Mouse (Mus musculus): ENCODE results near the gene Serpine1. TPM values are rescaled to one million over a fixed set of nuclear protein-coding genes. Genes with fewer than 3 reads are reported as not detected.

Gene Serpine1
- polyA plus RNA-seq, 1 experiment from 2014 or later = 0.35 TPM

- H3K4me3 ChIP-seq = no peak overlapping the region
- no peaks in the 10 kb centered on the region for H3K9me3 ChIP-seq
- no peak overlapping the region for H3K9ac ChIP-seq
- 47% methylated on average over 6 of the region's 6 CpGs for WGBS
- no peak for ATAC-seq (ENCODE audit: insufficient number of reproducible peaks, insufficient read depth, low FRiP score, low TSS enrichment, low read depth)
- peaks cover 10% of the 10 kb centered on the region for H3K4me1 ChIP-seq
- H3K4me2 ChIP-seq = no peak overlapping the region
- H3K27ac ChIP-seq = no peak overlapping the region
- no peaks in the 10 kb centered on the region for H3K27me3 ChIP-seq
- H3K36me3 ChIP-seq = peaks cover 8% of the 10 kb centered on the region
These were observed 36.0 kb upstream of the Serpine1 start for GRCm38 (mm10) chr5:137108111-137108510.

- peaks cover 4% of the 10 kb centered on the region for H3K36me3 ChIP-seq
- peaks cover 14% of the 10 kb centered on the region for H3K4me1 ChIP-seq
- no peaks in the 10 kb centered on the region for H3K9me3 ChIP-seq
- H3K4me2 ChIP-seq = no peak overlapping the region
- ATAC-seq (ENCODE audit: insufficient number of reproducible peaks, insufficient read depth, low FRiP score, low TSS enrichment, low read depth) = no peak
- H3K27me3 ChIP-seq = no peaks in the 10 kb centered on the region
- 79% methylated on average over 8 of the region's 8 CpGs for WGBS
- no peak overlapping the region for H3K9ac ChIP-seq
- no peak overlapping the region for H3K4me3 ChIP-seq
- no peak overlapping the region for H3K27ac ChIP-seq
These were observed 35.6 kb upstream of the Serpine1 start for GRCm38 (mm10) chr5:137107670-137108069.

- H3K4me3 ChIP-seq = no peak overlapping the region
- no peak overlapping the region for H3K27ac ChIP-seq
- H3K27me3 ChIP-seq = no peaks in the 10 kb centered on the region
- 9% methylated on average over 6 of the region's 6 CpGs for WGBS
- no peaks in the 10 kb centered on the region; the same call in 1 of the 2 replicates for H3K36me3 ChIP-seq
- peaks cover 21% of the 10 kb centered on the region for H3K4me1 ChIP-seq
- H3K9ac ChIP-seq = no peak overlapping the region
- no peak overlapping the region for H3K4me2 ChIP-seq
- no peak for ATAC-seq (ENCODE audit: insufficient number of reproducible peaks, insufficient read depth, low FRiP score, low TSS enrichment, low read depth)
- H3K9me3 ChIP-seq = no peaks in the 10 kb centered on the region
These were observed 35.0 kb upstream of the Serpine1 start for GRCm38 (mm10) chr5:137107024-137107423.

- no peak for ATAC-seq (ENCODE audit: insufficient number of reproducible peaks, insufficient read depth, low FRiP score, low TSS enrichment, low read depth)
- Histone ChIP-seq H3K27ac (no peak overlapping the region), H3K9me3 (no peaks in the 10 kb centered on the region), H3K4me2 (no peak overlapping the region), H3K4me3 (no peak overlapping the region), H3K4me1 (peaks cover 21% of the 10 kb centered on the region), H3K36me3 (no peaks in the 10 kb centered on the region; the same call in 1 of the 2 replicates), H3K27me3 (no peaks in the 10 kb centered on the region), H3K9ac (no peak overlapping the region)
- 83% methylated on average over 4 of the region's 4 CpGs for WGBS
These were observed 34.4 kb upstream of the Serpine1 start for GRCm38 (mm10) chr5:137106434-137106833.

- 86% methylated on average over 2 of the region's 2 CpGs for WGBS
- ATAC-seq (ENCODE audit: insufficient number of reproducible peaks, insufficient read depth, low FRiP score, low TSS enrichment, low read depth) = no peak
- Histone ChIP-seq H3K27ac (no peak overlapping the region), H3K36me3 (no peaks in the 10 kb centered on the region), H3K9ac (no peak overlapping the region), H3K27me3 (0 out of 2 replicates have a peak, but pooled peaks cover 3% of the 10 kb centered on the region), H3K4me2 (no peak overlapping the region), H3K9me3 (no peaks in the 10 kb centered on the region), H3K4me3 (no peak overlapping the region), H3K4me1 (peaks cover 21% of the 10 kb centered on the region)
These were observed 31.9 kb upstream of the Serpine1 start for GRCm38 (mm10) chr5:137103969-137104368.

GRCm38 (mm10) chr5:137102575-137103522, 30.8 kb upstream of the Serpine1 start:
- no peaks in the 10 kb centered on the region for H3K9me3 ChIP-seq
- 57% methylated on average over 28 of the region's 28 CpGs for WGBS
- 0 out of 2 replicates have a peak, but pooled peaks cover 3% of the 10 kb centered on the region for H3K27me3 ChIP-seq
- H3K4me2 ChIP-seq = 0 out of 2 replicates have a peak overlapping the region, but pooled peaks have one; percentile 2
- H3K4me1 ChIP-seq = peaks cover 17% of the 10 kb centered on the region
- H3K4me3 ChIP-seq = no peak overlapping the region
- no peak for ATAC-seq (ENCODE audit: insufficient number of reproducible peaks, insufficient read depth, low FRiP score, low TSS enrichment, low read depth)
- no peaks in the 10 kb centered on the region for H3K36me3 ChIP-seq
- peak overlapping the region; percentile 28; the same call in 1 of the 2 replicates for H3K27ac ChIP-seq
- 0 out of 2 replicates have a peak overlapping the region, but pooled peaks have one; percentile 11 for H3K9ac ChIP-seq

GRCm38 (mm10) chr5:137102078-137102477, 30.0 kb upstream of the Serpine1 start:
- no peak overlapping the region for H3K9ac ChIP-seq
- no peak overlapping the region for H3K4me3 ChIP-seq
- no peak overlapping the region for H3K4me2 ChIP-seq
- H3K36me3 ChIP-seq = no peaks in the 10 kb centered on the region
- ATAC-seq (ENCODE audit: insufficient number of reproducible peaks, insufficient read depth, low FRiP score, low TSS enrichment, low read depth) = no peak
- 0 out of 2 replicates have a peak, but pooled peaks cover 3% of the 10 kb centered on the region for H3K27me3 ChIP-seq
- whole genome bisulfite sequencing = 74% methylated on average over 10 of the region's 10 CpGs
- no peaks in the 10 kb centered on the region for H3K9me3 ChIP-seq
- H3K4me1 ChIP-seq = peaks cover 14% of the 10 kb centered on the region
- no peak overlapping the region for H3K27ac ChIP-seq

GRCm38 (mm10) chr5:137100660-137101059, 28.6 kb upstream of the Serpine1 start:
- H3K4me2 ChIP-seq = no peak overlapping the region
- no peaks in the 10 kb centered on the region for H3K36me3 ChIP-seq
- no peak for ATAC-seq (ENCODE audit: insufficient number of reproducible peaks, insufficient read depth, low FRiP score, low TSS enrichment, low read depth)
- H3K9ac ChIP-seq = no peak overlapping the region
- 0 out of 2 replicates have a peak, but pooled peaks cover 3% of the 10 kb centered on the region for H3K27me3 ChIP-seq
- H3K4me1 ChIP-seq = peaks cover 14% of the 10 kb centered on the region
- H3K4me3 ChIP-seq = no peak overlapping the region
- 40% methylated on average over 4 of the region's 4 CpGs for WGBS
- no peaks in the 10 kb centered on the region; the same call in 1 of the 2 replicates for H3K9me3 ChIP-seq
- H3K27ac ChIP-seq = no peak overlapping the region

- Histone ChIP-seq H3K4me1 (peaks cover 14% of the 10 kb centered on the region), H3K4me2 (no peak overlapping the region)
These were observed 26.4 kb upstream of the Serpine1 start for GRCm38 (mm10) chr5:137098418-137098817.

GRCm38 (mm10) chr5:137096037-137096436, 24.0 kb upstream of the Serpine1 start:
- Histone ChIP-seq H3K9ac (no peak overlapping the region), H3K27me3 (no peaks in the 10 kb centered on the region), H3K27ac (no peak overlapping the region), H3K9me3 (no peaks in the 10 kb centered on the region; the same call in 1 of the 2 replicates), H3K4me1 (no peaks in the 10 kb centered on the region), H3K4me2 (no peak overlapping the region), H3K4me3 (no peak overlapping the region), H3K36me3 (no peaks in the 10 kb centered on the region)
- no peak for ATAC-seq (ENCODE audit: insufficient number of reproducible peaks, insufficient read depth, low FRiP score, low TSS enrichment, low read depth)
- 54% methylated on average over 1 of the region's 1 CpGs for WGBS

More at GRCm38 (mm10) chr5:137098418-137098817, 26.4 kb upstream of the Serpine1 start:
- 0 out of 2 replicates have a peak, but pooled peaks cover 3% of the 10 kb centered on the region for H3K27me3 ChIP-seq
- no peaks in the 10 kb centered on the region for H3K36me3 ChIP-seq
- ATAC-seq (ENCODE audit: insufficient number of reproducible peaks, insufficient read depth, low FRiP score, low TSS enrichment, low read depth) = no peak
- H3K4me3 ChIP-seq = no peak overlapping the region
- H3K9me3 ChIP-seq = no peaks in the 10 kb centered on the region; the same call in 1 of the 2 replicates
- H3K27ac ChIP-seq = no peak overlapping the region
- 64% methylated on average over 11 of the region's 11 CpGs for WGBS
- H3K9ac ChIP-seq = no peak overlapping the region

- Histone ChIP-seq H3K4me3 (no peak overlapping the region), H3K4me1 (no peaks in the 10 kb centered on the region), H3K4me2 (no peak overlapping the region), H3K27ac (no peak overlapping the region), H3K9me3 (no peaks in the 10 kb centered on the region; the same call in 1 of the 2 replicates), H3K36me3 (no peaks in the 10 kb centered on the region), H3K9ac (no peak overlapping the region), H3K27me3 (no peaks in the 10 kb centered on the region)
- no peak for ATAC-seq (ENCODE audit: insufficient number of reproducible peaks, insufficient read depth, low FRiP score, low TSS enrichment, low read depth)
- 82% methylated on average over 10 of the region's 10 CpGs for WGBS
These were observed 23.1 kb upstream of the Serpine1 start for GRCm38 (mm10) chr5:137095135-137095534.
